Mouse (Mus musculus): ENCODE results near the gene Spic. TPM values are rescaled to one million over a fixed set of nuclear protein-coding genes. Genes with fewer than 3 reads are reported as not detected.

Gene Spic
- polyA plus RNA-seq (2012; rRNA removed) = 0.14 and 0.23 TPM in 2 replicates

GRCm38 (mm10) chr10:88684925-88685324, at the start of gene Spic:
Gene Spic, minus strand, starts transcription at chr10:88685015.
- WGBS = 58% methylated on average over 5 of the region's 5 CpGs
- no peak for DNase-seq (ENCODE audit: low read depth, low spot score)

- peak; percentile 50 for DNase-seq (ENCODE audit: low read depth, low spot score)
- WGBS = under 1% methylated on average over 6 of the region's 6 CpGs
These were observed 47.5 kb upstream of the Spic start for GRCm38 (mm10) chr10:88732309-88732622.

- no peak for DNase-seq (ENCODE audit: low read depth, low spot score)
- WGBS = under 1% methylated on average over 61 of the region's 61 CpGs
These were observed 46.9 kb upstream of the Spic start for GRCm38 (mm10) chr10:88731496-88732308.

GRCm38 (mm10) chr10:88730571-88731495, 46.0 kb upstream of the Spic start, which contains the start of gene Arl1:
Gene Arl1, plus strand, starts transcription at chr10:88730858.
- peak; percentile 85 for DNase-seq (ENCODE audit: low read depth, low spot score)
- under 1% methylated on average over 65 of the region's 65 CpGs for WGBS

- WGBS = 70% methylated on average over 8 of the region's 8 CpGs
- DNase-seq (ENCODE audit: low read depth, low spot score) = no peak
These were observed 43.4 kb upstream of the Spic start for GRCm38 (mm10) chr10:88728166-88728565.

GRCm38 (mm10) chr10:88727128-88727527, 42.3 kb upstream of the Spic start:
- DNase-seq (ENCODE audit: low read depth, low spot score) = no peak
- WGBS = 27% methylated on average over 1 of the region's 1 CpGs

GRCm38 (mm10) chr10:88725343-88725742, 40.5 kb upstream of the Spic start:
- 37% methylated on average over 2 of the region's 2 CpGs for WGBS
- no peak for DNase-seq (ENCODE audit: low read depth, low spot score)

- no peak for DNase-seq (ENCODE audit: low read depth, low spot score)
- WGBS = 33% methylated on average over 1 of the region's 1 CpGs
These were observed 34.8 kb upstream of the Spic start for GRCm38 (mm10) chr10:88719618-88720017.

- no peak for DNase-seq (ENCODE audit: low read depth, low spot score)
- 43% methylated on average over 2 of the region's 2 CpGs for WGBS
These were observed 32.9 kb upstream of the Spic start for GRCm38 (mm10) chr10:88717756-88718025.

- DNase-seq (ENCODE audit: low read depth, low spot score) = no peak
- WGBS = 50% methylated on average over 13 of the region's 13 CpGs
These were observed 32.4 kb upstream of the Spic start for GRCm38 (mm10) chr10:88716986-88717755.

- WGBS = 76% methylated on average over 6 of the region's 6 CpGs
- DNase-seq (ENCODE audit: low read depth, low spot score) = no peak
These were observed 30.8 kb upstream of the Spic start for GRCm38 (mm10) chr10:88715621-88716020.

GRCm38 (mm10) chr10:88714744-88715143, 29.9 kb upstream of the Spic start:
- 80% methylated on average over 4 of the region's 4 CpGs for WGBS
- no peak for DNase-seq (ENCODE audit: low read depth, low spot score)

- 68% methylated on average over 6 of the region's 6 CpGs for WGBS
- DNase-seq (ENCODE audit: low read depth, low spot score) = no peak
These were observed 27.5 kb upstream of the Spic start for GRCm38 (mm10) chr10:88712359-88712758.

GRCm38 (mm10) chr10:88708671-88709523, 24.1 kb upstream of the Spic start:
- 42% methylated on average over 10 of the region's 10 CpGs for WGBS
- DNase-seq (ENCODE audit: low read depth, low spot score) = no peak

GRCm38 (mm10) chr10:88700938-88701337, 16.1 kb upstream of the Spic start:
- no peak for DNase-seq (ENCODE audit: low read depth, low spot score)
- WGBS = 73% methylated on average over 6 of the region's 6 CpGs

GRCm38 (mm10) chr10:88682904-88683563, 1.8 kb downstream of the Spic start:
- no peak for DNase-seq (ENCODE audit: low read depth, low spot score)
- WGBS = 59% methylated on average over 4 of the region's 4 CpGs

GRCm38 (mm10) chr10:88672825-88673224, 12.0 kb downstream of the Spic start:
- 93% methylated on average over 7 of the region's 7 CpGs for WGBS
- DNase-seq (ENCODE audit: low read depth, low spot score) = no peak

- DNase-seq (ENCODE audit: low read depth, low spot score) = no peak
- WGBS = 84% methylated on average over 6 of the region's 6 CpGs
These were observed 12.7 kb downstream of the Spic start for GRCm38 (mm10) chr10:88672123-88672522.

- 0% methylated on average over 1 of the region's 1 CpGs for WGBS
- no peak for DNase-seq (ENCODE audit: low read depth, low spot score)
These were observed 15.1 kb downstream of the Spic start for GRCm38 (mm10) chr10:88669719-88670118.

Measured in large intestine, adult 2 months (tissue).